Mouse (Mus musculus) kidney, adult 2 months (tissue): Measurements from ENCODE around the gene Tbc1d19.

Source experiments
- CTCF ChIP-seq: fragments of 200-500 bp; conservative IDR thresholded peaks from 2 replicates; pipeline ENCODE4 v1.5.1; 2011; ENCODE audit warnings: low read depth, mild to moderate bottlenecking, control low read depth, low read length, moderate library complexity, mixed read lengths; ENCODE audit not compliant: insufficient read depth, insufficient read length
- POLR2A ChIP-seq: fragments of 200-500 bp; IDR thresholded peaks from one replicate; pipeline ENCODE4 v1.6.1; 2011; ENCODE audit warnings: low read depth, low read length, control low read depth

DNA sequence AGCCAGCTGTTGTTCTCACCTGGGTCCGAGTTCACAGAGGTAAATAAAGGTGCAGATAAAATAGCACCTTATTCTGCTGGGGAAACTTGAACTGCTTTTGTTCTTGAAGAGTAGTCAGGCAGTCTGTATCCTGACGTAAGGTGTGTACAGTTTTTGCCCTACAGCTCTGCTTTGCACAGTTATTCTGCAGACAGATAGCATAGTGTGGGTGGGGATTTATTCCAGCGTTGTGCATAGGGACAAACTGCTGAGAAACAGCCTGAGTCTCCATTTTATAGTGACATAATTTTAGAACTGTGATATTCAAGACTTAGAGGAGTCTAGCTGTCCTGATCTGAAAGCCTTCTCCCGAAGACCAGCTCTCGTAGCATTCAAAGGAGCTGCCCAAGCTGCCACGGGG lies 46.6 kb downstream of the Tbc1d19 start:
- TF ChIP-seq POLR2A: no peak
- TF ChIP-seq CTCF: no peak
